Mouse (Mus musculus) spleen, embryonic (tissue): ENCODE data around the gene Vasp.

Experiments
- CTCF ChIA-PET: fragments of 350-600 bp; sonication (Branson Sonifier 250); formaldehyde crosslinking; loops from one replicate; lab custom pipeline; 2022; lab: Charles Lee

Vasp gene

GRCm38 (mm10) chr7:19217492-19217891, 54.1 kb downstream of the Vasp start:
- CTCF ChIA-PET = interaction anchor here (0.5 to 0.7 kb wide), 2 partner anchors 53 to 59 kb away, joined by 3 to 4 read pairs; no protein-coding TSS in a partner anchor

- CTCF ChIA-PET = no interaction called here
Measured at GRCm38 (mm10) chr7:19214940-19215339, 56.7 kb downstream of the Vasp start.

- CTCF ChIA-PET = no interaction called here
Measured at GRCm38 (mm10) chr7:19214369-19214768, 57.2 kb downstream of the Vasp start.

- CTCF ChIA-PET = no interaction called here
Measured at GRCm38 (mm10) chr7:19213385-19213784, 58.2 kb downstream of the Vasp start.

GRCm38 (mm10) chr7:19211996-19212755, 59.4 kb downstream of the Vasp start, which contains the start of gene Gpr4:
Gpr4 (plus strand) TSS chr7:19212538.
- CTCF ChIA-PET = interaction anchor here (0.6 kb wide), 1 partner anchor 11 kb away, joined by 3 read pairs; no protein-coding TSS in a partner anchor

GRCm38 (mm10) chr7:19211041-19211675, 60.5 kb downstream of the Vasp start:
- CTCF ChIA-PET = interaction anchor here (0.6 kb wide), 1 partner anchor 10 kb away, joined by 3 read pairs; no protein-coding TSS in a partner anchor

- CTCF ChIA-PET = no interaction called here
Measured at GRCm38 (mm10) chr7:19210010-19210409, 61.6 kb downstream of the Vasp start.

GRCm38 (mm10) chr7:19209494-19209893, 62.1 kb downstream of the Vasp start:
- CTCF ChIA-PET = no interaction called here

GRCm38 (mm10) chr7:19208944-19209472, 62.6 kb downstream of the Vasp start:
- CTCF ChIA-PET = interaction anchor here (0.6 kb wide), 1 partner anchor 83 kb away, joined by 3 read pairs; no protein-coding TSS in a partner anchor

- CTCF ChIA-PET = interaction anchor here (0.6 kb wide), 1 partner anchor 84 kb away, joined by 3 read pairs; no protein-coding TSS in a partner anchor
Measured at GRCm38 (mm10) chr7:19208201-19208910, 63.3 kb downstream of the Vasp start.
